Mouse (Mus musculus): ENCODE data around the gene Ppara.

GRCm38 (mm10) chr15:85710641-85711580 lies 23.9 kb upstream of the Ppara start:
- TF ChIP-seq CTCF (IDR thresholded peaks at IDR 0.05; ENCODE audit: low read depth) (no peak), EP300 (IDR thresholded peaks at IDR 0.05; ENCODE audit: low read depth) (no peak)

Measured in heart, postnatal 0 days (tissue).